Mouse (Mus musculus) liver, embryonic 14.5 days (tissue): ENCODE results near the gene Klk9.

Experiments used
- CTCF ChIP-seq: IDR thresholded peaks from 2 replicates; pipeline ENCODE4 v1.5.1; 2016; ENCODE audit warnings: antibody characterized with exemption, low read depth, control low read depth
- EP300 ChIP-seq: IDR thresholded peaks from 2 replicates; pipeline ENCODE4 v1.6.1; 2016; ENCODE audit warnings: antibody characterized with exemption, low read depth

- no peak for TF ChIP-seq CTCF
- TF ChIP-seq EP300 = no peak
Observed at GRCm38 (mm10) chr7:43810994-43811393, 19.3 kb downstream of the Klk9 start, which contains the start of gene Klk7.
